Mouse (Mus musculus) granulocyte monocyte progenitor cell, adult 5-6 weeks (primary cell): Measurements from ENCODE around the gene Pard3. TPM values are rescaled to one million over a fixed set of nuclear protein-coding genes. Genes with fewer than 3 reads are reported as not detected.

ENCODE experiments used
- ATAC-seq: replicated peaks from 2 replicates; pipeline ENCODE4 v1.8.0; 2016; ENCODE audit warnings: mild to moderate bottlenecking, moderate TSS enrichment, inconsistent platforms; ENCODE audit not compliant: poor library complexity, severe bottlenecking
- total RNA-seq, 2 experiments: library from RNA; stranded (forward) in 1 of 2; stranded (reverse) in 1 of 2; fragments of 200-712, 200-1000 nt in 1 of 2; fragments of >200 nt in 1 of 2; fragmentation: Nextera tagmentation in 1 of 2; gene quantifications; 2 replicates each; pipeline ENCODE4 v1.2.3; 2014 to 2017

The Pard3 gene
- total RNA-seq, 2 experiments from 2014 or later = not detected

- ATAC-seq = no peak
These were observed 204.7 kb downstream of the Pard3 start for GRCm38 (mm10) chr8:127268239-127269024.

- no peak for ATAC-seq
These were observed 205.5 kb downstream of the Pard3 start for GRCm38 (mm10) chr8:127269082-127269747.

- ATAC-seq = no peak
These were observed 207.5 kb downstream of the Pard3 start for GRCm38 (mm10) chr8:127271186-127271585.

- no peak for ATAC-seq
These were observed 216.7 kb downstream of the Pard3 start for GRCm38 (mm10) chr8:127280299-127280974.

GRCm38 (mm10) chr8:127281035-127281434 lies 217.3 kb downstream of the Pard3 start:
- ATAC-seq = no peak

- no peak for ATAC-seq
These were observed 220.9 kb downstream of the Pard3 start for GRCm38 (mm10) chr8:127284462-127285216.

- no peak for ATAC-seq
These were observed 224.1 kb downstream of the Pard3 start for GRCm38 (mm10) chr8:127287816-127288215.

- no peak for ATAC-seq
These were observed 228.6 kb downstream of the Pard3 start for GRCm38 (mm10) chr8:127292307-127292706.

- ATAC-seq = no peak
These were observed 229.5 kb downstream of the Pard3 start for GRCm38 (mm10) chr8:127293025-127293729.

- ATAC-seq = no peak
These were observed 230.4 kb downstream of the Pard3 start for GRCm38 (mm10) chr8:127294061-127294460.

GRCm38 (mm10) chr8:127295848-127296247 lies 232.2 kb downstream of the Pard3 start:
- ATAC-seq = no peak

GRCm38 (mm10) chr8:127300493-127300892 lies 236.8 kb downstream of the Pard3 start:
- no peak for ATAC-seq

GRCm38 (mm10) chr8:127302847-127303445 lies 239.3 kb downstream of the Pard3 start:
- no peak for ATAC-seq

- ATAC-seq = no peak
These were observed 243.3 kb downstream of the Pard3 start for GRCm38 (mm10) chr8:127307026-127307425.

GRCm38 (mm10) chr8:127309363-127309762 lies 245.7 kb downstream of the Pard3 start:
- no peak for ATAC-seq

GRCm38 (mm10) chr8:127315811-127316210 lies 252.1 kb downstream of the Pard3 start:
- no peak; the same call in 1 of the 2 replicates for ATAC-seq

- peak; percentile 30; the same call in 1 of the 2 replicates for ATAC-seq
These were observed 254.2 kb downstream of the Pard3 start for GRCm38 (mm10) chr8:127317914-127318313.

- ATAC-seq = peak; percentile 52
These were observed 254.9 kb downstream of the Pard3 start for GRCm38 (mm10) chr8:127318377-127319159.

- no peak for ATAC-seq
These were observed 257.2 kb downstream of the Pard3 start for GRCm38 (mm10) chr8:127320930-127321329.
